In the genomic region with DNA sequence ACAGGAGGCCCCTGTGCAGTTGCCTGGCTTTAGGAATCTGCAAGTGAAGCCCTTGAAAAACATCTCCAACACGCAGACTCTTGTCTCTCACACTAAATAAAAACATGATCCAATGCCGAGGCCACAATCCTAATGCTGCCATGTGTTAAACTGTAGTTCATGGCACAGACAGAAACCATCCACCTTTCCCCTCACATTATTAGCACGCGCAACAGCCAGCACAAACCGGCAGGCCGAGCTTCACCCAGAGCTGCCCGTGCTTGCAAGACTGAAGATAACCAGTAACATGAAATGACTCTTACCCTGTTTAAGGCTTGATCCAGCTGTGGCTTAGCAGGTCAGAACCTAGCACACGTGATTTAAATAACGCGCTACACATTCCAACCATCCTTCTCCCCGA, we compare ENCODE assay signal across 27 mouse cellular contexts.
DNase-seq lines count a peak whose midpoint lies in the region; ATAC-seq and TF ChIP-seq lines count a peak whose summit lies in the region.
"Had no signal": no experiment of that assay in that cellular context is flagged by ENCODE, and none has a peak within 500 bp of the region (broad histone marks: within the 10 kb centered on the region; RNA-seq: fewer than 3 reads in every experiment).

No protein-coding gene starts in this region.

- no peaks in the 10 kb centered on the region for H3K36me3 ChIP-seq in heart, adult 2 months (ENCODE audit: control insufficient read depth, insufficient read depth, low read length)
- no peaks in the 10 kb centered on the region for H3K36me3 ChIP-seq in kidney, embryonic 14.5 days (ENCODE audit: control insufficient read depth, insufficient read depth, low read length)
- no peaks in the 10 kb centered on the region for H3K36me3 ChIP-seq in limb, embryonic 15.5 days
- no peaks in the 10 kb centered on the region for H3K36me3 ChIP-seq in midbrain, embryonic 13.5 days
- H3K36me3 ChIP-seq: forebrain, embryonic 15.5 days; G1E; heart, embryonic 15.5 days; hindbrain, embryonic 12.5 days; liver, embryonic 15.5 days; midbrain, embryonic 10.5 days had no signal

- H3K4me3 ChIP-seq in heart, adult 2 months, result no peak overlapping the region
- no peak overlapping the region for H3K4me3 ChIP-seq in kidney, embryonic 14.5 days (ENCODE audit: low read length)
- no peak overlapping the region for H3K4me3 ChIP-seq in limb, embryonic 15.5 days
- no peak overlapping the region for H3K4me3 ChIP-seq in midbrain, embryonic 13.5 days (replicated peaks)
- H3K4me3 ChIP-seq: forebrain, embryonic 15.5 days; heart, embryonic 15.5 days; hindbrain, embryonic 12.5 days; limb, embryonic 12.5 days; liver, embryonic 15.5 days; midbrain, embryonic 10.5 days had no signal

- WGBS in heart, adult 2 months, result 61% methylated on average over 11 of the region's 11 CpGs
- WGBS in kidney, embryonic 14.5 days, result 85% methylated on average over 11 of the region's 11 CpGs
- WGBS in limb, embryonic 15.5 days, result 59% methylated on average over 11 of the region's 11 CpGs
- 92% methylated on average over 11 of the region's 11 CpGs for WGBS in midbrain, embryonic 13.5 days

- no peaks in the 10 kb centered on the region for H3K4me1 ChIP-seq in heart, adult 2 months (ENCODE audit: control insufficient read depth, insufficient read depth, low read length)
- H3K4me1 ChIP-seq in kidney, embryonic 14.5 days (ENCODE audit: control insufficient read depth, insufficient read depth, low read length), result peaks cover 4% of the 10 kb centered on the region; the same call in 1 of the 2 replicates
- H3K4me1 ChIP-seq in limb, embryonic 15.5 days, result peaks cover 36% of the 10 kb centered on the region
- H3K4me1 ChIP-seq in midbrain, embryonic 13.5 days (replicated peaks), result 0 out of 2 replicates have a peak, but pooled peaks cover 7% of the 10 kb centered on the region
- H3K4me1 ChIP-seq: liver, embryonic 15.5 days; midbrain, embryonic 10.5 days had no signal

- no peak for TF ChIP-seq CTCF in heart, adult 2 months (IDR thresholded peaks at IDR 0.05)

- peak in 1 of 2 experiments; percentile 16 for DNase-seq in heart, adult 2 months
- DNase-seq in heart, postnatal 4 days, result no peak
- no peak for DNase-seq in kidney, postnatal 14 days
- peak; percentile 15 for DNase-seq in urinary bladder, adult 2 months (ENCODE audit: low spot score)
- DNase-seq in urinary bladder, postnatal 10 days (ENCODE audit: low spot score), result no peak
- DNase-seq: adrenal gland, adult 2 months; B cell, adult 2 months; cerebellum, adult 11 months; cerebellum, adult 9-11 months; gastrocnemius, postnatal 14 days; kidney, adult 18-20 months; kidney, postnatal 10 days; layer of hippocampus, postnatal 36 days; thymus, adult 18-20 months; thymus, postnatal 4 days had no signal

- intact Hi-C loops in heart, adult 2 months (cut with DNase I), result no loop called here

- H3K4me2 ChIP-seq in kidney, embryonic 14.5 days (replicated peaks; ENCODE audit: low read depth, low read length), result no peak overlapping the region
- H3K4me2 ChIP-seq in limb, embryonic 15.5 days, result no peak overlapping the region
- no peak overlapping the region for H3K4me2 ChIP-seq in midbrain, embryonic 13.5 days (replicated peaks)
- H3K4me2 ChIP-seq: forebrain, embryonic 15.5 days; heart, embryonic 15.5 days; hindbrain, embryonic 12.5 days; limb, embryonic 12.5 days; liver, embryonic 15.5 days had no signal

- H3K9ac ChIP-seq in heart, adult 2 months (ENCODE audit: low read depth, low read length), result 0 out of 2 replicates have a peak overlapping the region, but pooled peaks have one; percentile 23
- no peak overlapping the region for H3K9ac ChIP-seq in kidney, embryonic 14.5 days (ENCODE audit: low read depth, low read length)
- H3K9ac ChIP-seq in limb, embryonic 15.5 days, result no peak overlapping the region
- H3K9ac ChIP-seq in midbrain, embryonic 13.5 days (replicated peaks), result no peak overlapping the region
- H3K9ac ChIP-seq: forebrain, embryonic 15.5 days; heart, embryonic 15.5 days; hindbrain, embryonic 12.5 days; limb, embryonic 12.5 days; liver, embryonic 15.5 days had no signal

- no peak for TF ChIP-seq EP300 in heart, adult 2 months (IDR thresholded peaks at IDR 0.05; ENCODE audit: insufficient read depth, low read depth, low read length)

- H3K27me3 ChIP-seq in heart, adult 2 months (ENCODE audit: control insufficient read depth, insufficient read depth, low read length), result no peaks in the 10 kb centered on the region
- no peaks in the 10 kb centered on the region for H3K27me3 ChIP-seq in kidney, embryonic 14.5 days (ENCODE audit: control insufficient read depth, insufficient read depth, low read length)
- no peaks in the 10 kb centered on the region for H3K27me3 ChIP-seq in limb, embryonic 15.5 days
- H3K27me3 ChIP-seq in midbrain, embryonic 13.5 days, result no peaks in the 10 kb centered on the region
- H3K27me3 ChIP-seq: CH12.LX; forebrain, embryonic 15.5 days; heart, embryonic 15.5 days; hindbrain, embryonic 12.5 days; limb, embryonic 12.5 days; liver, embryonic 15.5 days had no signal

- H3K9me3 ChIP-seq in kidney, embryonic 14.5 days (ENCODE audit: control insufficient read depth, low read length), result no peaks in the 10 kb centered on the region
- H3K9me3 ChIP-seq in limb, embryonic 15.5 days, result no peaks in the 10 kb centered on the region
- no peaks in the 10 kb centered on the region for H3K9me3 ChIP-seq in midbrain, embryonic 13.5 days
- H3K9me3 ChIP-seq: forebrain, embryonic 15.5 days; G1E; heart, embryonic 15.5 days; hindbrain, embryonic 12.5 days; limb, embryonic 12.5 days; liver, embryonic 15.5 days; midbrain, embryonic 10.5 days had no signal

- H3K27ac ChIP-seq in heart, adult 2 months, result peak overlapping the region; percentile 45; the same call in 1 of the 2 replicates
- H3K27ac ChIP-seq in kidney, embryonic 14.5 days (ENCODE audit: low read depth, low read length), result peak overlapping the region; percentile 4; the same call in 1 of the 2 replicates
- H3K27ac ChIP-seq in limb, embryonic 15.5 days, result peak overlapping the region; percentile 63; the same call in 1 of the 2 replicates
- no peak overlapping the region for H3K27ac ChIP-seq in midbrain, embryonic 13.5 days
- H3K27ac ChIP-seq: forebrain, embryonic 15.5 days; heart, embryonic 15.5 days; hindbrain, embryonic 12.5 days; limb, embryonic 12.5 days; liver, embryonic 15.5 days; midbrain, embryonic 10.5 days had no signal

- no peak for ATAC-seq in kidney, embryonic 14.5 days (ENCODE audit: low FRiP score, low TSS enrichment)
- ATAC-seq in limb, embryonic 15.5 days (ENCODE audit: insufficient number of reproducible peaks, low FRiP score, low TSS enrichment, low read depth), result no peak
- no peak for ATAC-seq in midbrain, embryonic 13.5 days
- ATAC-seq: forebrain, embryonic 15.5 days; lung, postnatal 0 days had no signal

- no peak for TF ChIP-seq POLR2A in heart, adult 2 months (IDR thresholded peaks at IDR 0.05; ENCODE audit: insufficient read depth, low read depth, low read length)

- no peaks in the 10 kb centered on the region for H3K79me2 ChIP-seq in heart, adult 2 months (replicated peaks; ENCODE audit: control insufficient read depth, insufficient read depth, low read length)
